Mouse (Mus musculus) spleen, adult 12 weeks (tissue): ENCODE results near the gene Ankdd1b.

Source experiments
- DNase-seq: peaks from one replicate; pipeline ENCODE4 v3.0.0; 2022; ENCODE audit warnings: low spot score

Gene Ankdd1b

GRCm38 (mm10) chr13:96454288-96454687 is 16.7 kb downstream of the Ankdd1b start:
- no peak for DNase-seq

- no peak for DNase-seq
These were observed 18.4 kb downstream of the Ankdd1b start for GRCm38 (mm10) chr13:96452621-96453020.

GRCm38 (mm10) chr13:96451386-96452140 is 19.4 kb downstream of the Ankdd1b start:
- no peak for DNase-seq

GRCm38 (mm10) chr13:96450869-96451268 is 20.1 kb downstream of the Ankdd1b start:
- DNase-seq = no peak

GRCm38 (mm10) chr13:96450205-96450856 is 20.7 kb downstream of the Ankdd1b start:
- DNase-seq = no peak

GRCm38 (mm10) chr13:96440436-96440835 is 30.6 kb downstream of the Ankdd1b start:
- no peak for DNase-seq

GRCm38 (mm10) chr13:96436921-96437320 is 34.1 kb downstream of the Ankdd1b start:
- no peak for DNase-seq

GRCm38 (mm10) chr13:96435793-96436192 is 35.2 kb downstream of the Ankdd1b start:
- no peak for DNase-seq

GRCm38 (mm10) chr13:96434899-96435331 is 36.1 kb downstream of the Ankdd1b start:
- DNase-seq = no peak

GRCm38 (mm10) chr13:96433648-96434190 is 37.3 kb downstream of the Ankdd1b start:
- DNase-seq = no peak

- no peak for DNase-seq
These were observed 38.0 kb downstream of the Ankdd1b start for GRCm38 (mm10) chr13:96433041-96433440.

GRCm38 (mm10) chr13:96432376-96432811 is 38.6 kb downstream of the Ankdd1b start:
- DNase-seq = no peak

- peak; percentile 51 for DNase-seq
These were observed 39.3 kb downstream of the Ankdd1b start for GRCm38 (mm10) chr13:96431595-96432156.

GRCm38 (mm10) chr13:96428531-96428930 is 42.5 kb downstream of the Ankdd1b start:
- no peak for DNase-seq

GRCm38 (mm10) chr13:96426044-96426443 is 45.0 kb downstream of the Ankdd1b start:
- DNase-seq = no peak

- no peak for DNase-seq
These were observed 46.3 kb downstream of the Ankdd1b start for GRCm38 (mm10) chr13:96424496-96425274.

- DNase-seq = no peak
These were observed 49.8 kb downstream of the Ankdd1b start for GRCm38 (mm10) chr13:96421230-96421629.

GRCm38 (mm10) chr13:96418487-96418886 is 52.5 kb downstream of the Ankdd1b start:
- no peak for DNase-seq

GRCm38 (mm10) chr13:96417261-96417813 is 53.7 kb downstream of the Ankdd1b start:
- DNase-seq = no peak

GRCm38 (mm10) chr13:96416380-96416779 is 54.6 kb downstream of the Ankdd1b start:
- no peak for DNase-seq

- DNase-seq = no peak
These were observed 56.6 kb downstream of the Ankdd1b start for GRCm38 (mm10) chr13:96414384-96414783.

GRCm38 (mm10) chr13:96408786-96409185 is 62.2 kb downstream of the Ankdd1b start:
- no peak for DNase-seq
